Mouse (Mus musculus) central nervous system, embryonic 18 days (tissue): ENCODE data around the gene Ktn1. TPM values are rescaled to one million over a fixed set of nuclear protein-coding genes. Genes with fewer than 3 reads are reported as not detected.

Experiments
- polyA plus RNA-seq: library from polyadenylated mRNA; depleted of rRNA; stranded (reverse); fragments of >200 nt; gene quantifications from 2 replicates; pipeline ENCODE4 v1.2.3, GENCODE M21; 2012; rRNA removed

Ktn1 gene
- polyA plus RNA-seq: 60.7 and 66.1 TPM in 2 replicates

GRCm38 (mm10) chr14:47648218-47648617, at the start of gene Ktn1:
Ktn1 (plus strand) TSS chr14:47648448.

Other genes starting within 250 kb of the Ktn1 start
- 6.5 and 6.9 TPM in 2 replicates for gene Dlgap5, start 230.0 kb upstream of the Ktn1 start, polyA plus RNA-seq
- 21.4 and 23.3 TPM in 2 replicates for gene Fbxo34, start 198.0 kb upstream of the Ktn1 start, polyA plus RNA-seq
- 14.4 and 15.3 TPM in 2 replicates for gene Atg14, start 77.8 kb upstream of the Ktn1 start, polyA plus RNA-seq